Mouse (Mus musculus): Measurements from ENCODE around the gene Rpgr.

GRCm38 (mm10) chrX:10215972-10216371 lies 748 bp downstream of the Rpgr start:
- TF ChIP-seq REST (IDR thresholded peaks at IDR 0.05; ENCODE audit: insufficient read depth, insufficient read length) (no peak), TCF3 (IDR thresholded peaks at IDR 0.05; ENCODE audit: insufficient read length, low read depth) (no peak), POLR2A (IDR thresholded peaks at IDR 0.05; ENCODE audit: insufficient read length, low read depth) (no peak), SRF (IDR thresholded peaks at IDR 0.05; ENCODE audit: control insufficient read depth, insufficient read length, low read depth) (no peak), MYOD1 (IDR thresholded peaks at IDR 0.05; ENCODE audit: control insufficient read depth in 1 of 3, insufficient read length in 2 of 3, low read depth in 2 of 3) (no peak), E2F4 (IDR thresholded peaks at IDR 0.05; ENCODE audit: insufficient read depth) (no peak), MAX (IDR thresholded peaks at IDR 0.05; ENCODE audit: low read depth) (no peak), USF1 (IDR thresholded peaks at IDR 0.05; ENCODE audit: low read depth) (no peak), POLR2AphosphoS2 (IDR thresholded peaks at IDR 0.05; ENCODE audit: insufficient read length, low read depth) (no peak), TCF12 (IDR thresholded peaks at IDR 0.05; ENCODE audit: insufficient read depth, poor library complexity, severe bottlenecking) (no peak), MYOG (IDR thresholded peaks at IDR 0.05; ENCODE audit: control insufficient read depth in 1 of 3, insufficient read depth in 1 of 3, insufficient read length in 2 of 3, low read depth in 2 of 3) (no peak)

All from myocyte (in vitro differentiated cells).